Mouse (Mus musculus) heart, postnatal 0 days (tissue): ENCODE measurements at regions not wholly inside any gene's neighbourhood (a gene's known extent, or its start where the extent isn't known, plus 50 kb on each side); places are given as distances from the start of the nearest gene placed in this dataset.

Source experiments
- ATAC-seq: fragments of 200-750 bp; cut with Nextera tagmentation; 2 replicates; pipeline ENCODE4 v1.8.0; 2017; ENCODE audit warnings: low read depth, moderate number of reproducible peaks, moderate library complexity; ENCODE audit not compliant: insufficient read depth
- DNase-seq: peaks from one replicate; pipeline ENCODE4 v3.0.0-alpha.2; 2016; ENCODE audit warnings: low spot score
- H3K27ac ChIP-seq: fragments of 300-500 bp; sonication (generic); 2 replicates; pipeline ENCODE4 v1.5.1; 2014; ENCODE audit warnings: low read depth, mild to moderate bottlenecking
- H3K27me3 ChIP-seq: fragments of 300-500 bp; sonication (generic); 2 replicates; pipeline ENCODE4 v1.6.1; 2014; ENCODE audit warnings: low read length, mixed read lengths; ENCODE audit not compliant: control insufficient read depth, insufficient read depth
- H3K36me3 ChIP-seq: fragments of 300-500 bp; sonication (generic); replicated peaks from 2 replicates; pipeline ENCODE4 v1.6.1; 2014; ENCODE audit warnings: low read length, mixed read lengths; ENCODE audit not compliant: control insufficient read depth, insufficient read depth
- H3K4me1 ChIP-seq: fragments of 300-500 bp; sonication (generic); 2 replicates; pipeline ENCODE4 v1.6.1; 2014; ENCODE audit warnings: antibody characterized with exemption; ENCODE audit not compliant: control insufficient read depth, insufficient read depth
- H3K4me2 ChIP-seq: fragments of 300-500 bp; sonication (generic); 2 replicates; pipeline ENCODE4 v1.6.1; 2014; ENCODE audit warnings: low read depth, mild to moderate bottlenecking, low read length, moderate library complexity
- H3K4me3 ChIP-seq: fragments of 300-500 bp; sonication (generic); 2 replicates; pipeline ENCODE4 v1.5.1; 2014; ENCODE audit warnings: low read depth, low read length
- H3K9ac ChIP-seq: fragments of 300-500 bp; sonication (generic); replicated peaks from 2 replicates; pipeline ENCODE4 v1.6.1; 2014; ENCODE audit warnings: low read depth, low read length, mixed read lengths
- H3K9me3 ChIP-seq: fragments of 300-500 bp; sonication (generic); replicated peaks from 2 replicates; pipeline ENCODE4 v1.6.1; 2016; ENCODE audit warnings: low read length; ENCODE audit not compliant: control insufficient read depth
- CTCF ChIP-seq: IDR thresholded peaks from 2 replicates; pipeline ENCODE4 v1.5.1; 2016; ENCODE audit warnings: antibody characterized with exemption, control low read depth, low read depth
- EP300 ChIP-seq: IDR thresholded peaks from 2 replicates; pipeline ENCODE4 v1.6.1; 2016; ENCODE audit warnings: antibody characterized with exemption, low read depth
- WGBS: fragments of 180-500 bp; shearing (Covaris S2); extraction: QIAGEN DNeasy Blood & Tissue Kit; methylation state at CpG from one replicate; pipeline ENCODE4 v1.1.7; 2014; 5-methylcytosine and 5-hydroxymethylcytosine counted together

DNA sequence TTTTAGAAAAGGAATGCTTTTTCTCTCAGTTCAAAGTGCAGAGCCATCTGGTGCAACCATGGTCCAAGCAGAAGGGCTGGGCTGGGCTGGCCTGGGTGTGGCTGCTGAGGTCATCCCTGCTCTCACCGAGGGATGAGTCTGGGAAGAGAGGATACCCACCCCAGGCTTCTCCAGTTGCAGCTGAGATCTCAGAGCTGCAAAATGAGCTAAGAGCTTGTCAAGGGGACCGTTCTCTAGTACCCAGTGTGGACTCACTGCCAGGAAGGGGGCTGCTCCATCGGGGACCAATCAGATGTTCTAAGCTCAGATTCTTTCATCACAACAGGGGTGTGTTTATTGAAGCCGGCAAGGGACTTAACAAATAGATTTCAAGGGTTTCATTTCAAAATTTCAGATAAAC, 275.6 kb upstream of the Far2 start:
- no peak for TF ChIP-seq EP300
- TF ChIP-seq CTCF = no peak
- no peak overlapping the region for H3K27ac ChIP-seq
- H3K36me3 ChIP-seq = no peaks in the 10 kb centered on the region
- no peaks in the 10 kb centered on the region for H3K27me3 ChIP-seq
- H3K9ac ChIP-seq = no peak overlapping the region
- H3K4me3 ChIP-seq = no peak overlapping the region
- no peak overlapping the region for H3K4me2 ChIP-seq
- no peak for ATAC-seq
- WGBS = 20% methylated on average over 4 of the region's 4 CpGs
- H3K9me3 ChIP-seq = no peaks in the 10 kb centered on the region
- no peak for DNase-seq
- no peaks in the 10 kb centered on the region for H3K4me1 ChIP-seq

DNA sequence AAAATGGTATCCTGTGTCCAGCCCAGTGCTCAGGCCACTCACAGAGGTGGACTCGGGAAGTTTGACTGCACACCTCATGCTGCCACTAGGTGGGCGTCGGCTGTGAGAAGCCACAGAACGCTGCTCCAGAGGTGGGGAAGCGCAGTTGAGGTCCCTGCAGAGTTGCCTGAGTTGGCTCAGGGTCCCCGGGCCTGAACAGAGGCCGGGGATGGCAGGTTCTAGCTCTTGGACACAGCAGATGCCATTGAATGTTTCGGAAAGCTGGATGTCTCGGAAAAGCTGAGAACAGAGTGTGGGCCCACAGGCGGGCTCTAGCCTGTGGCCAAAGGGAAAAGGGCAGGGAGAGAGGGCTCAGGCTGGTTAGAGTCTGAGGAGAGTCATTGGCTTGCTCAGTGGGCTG, 273.2 kb upstream of the Far2 start:
- H3K27me3 ChIP-seq = no peaks in the 10 kb centered on the region
- DNase-seq (no peak), ATAC-seq (no peak)
- TF ChIP-seq CTCF = no peak
- TF ChIP-seq EP300 = no peak
- no peaks in the 10 kb centered on the region for H3K9me3 ChIP-seq
- no peak overlapping the region for H3K9ac ChIP-seq
- H3K4me1 ChIP-seq = no peaks in the 10 kb centered on the region
- H3K27ac ChIP-seq = no peak overlapping the region
- no peak overlapping the region for H3K4me3 ChIP-seq
- H3K36me3 ChIP-seq = no peaks in the 10 kb centered on the region
- no peak overlapping the region for H3K4me2 ChIP-seq
- WGBS = 74% methylated on average over 10 of the region's 10 CpGs

DNA sequence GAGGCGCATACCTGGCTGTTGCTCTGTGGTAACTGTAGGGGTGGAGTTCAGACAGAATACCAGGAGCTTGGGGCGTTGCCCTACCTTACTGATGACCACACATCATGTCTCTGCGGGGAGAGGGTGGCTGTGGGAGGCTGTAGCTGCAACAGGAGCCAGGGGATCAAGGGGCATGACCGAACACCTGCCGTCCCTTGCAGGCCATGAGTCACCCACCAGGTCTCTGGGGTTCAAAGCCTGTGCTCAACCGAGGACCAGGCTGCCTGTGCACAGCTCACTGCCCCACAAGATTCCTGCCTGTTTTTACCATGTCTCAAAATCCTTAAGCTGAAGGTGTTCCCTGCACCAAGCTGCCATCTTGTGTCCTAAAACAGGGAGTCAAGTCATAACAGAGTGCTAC, 272.4 kb upstream of the Far2 start:
- Histone ChIP-seq H3K4me2 (no peak overlapping the region), H3K4me3 (no peak overlapping the region), H3K9me3 (no peaks in the 10 kb centered on the region), H3K27ac (no peak overlapping the region), H3K36me3 (no peaks in the 10 kb centered on the region), H3K4me1 (no peaks in the 10 kb centered on the region), H3K27me3 (no peaks in the 10 kb centered on the region), H3K9ac (no peak overlapping the region)
- WGBS = 72% methylated on average over 6 of the region's 6 CpGs
- DNase-seq (no peak), ATAC-seq (no peak)
- no peak for TF ChIP-seq CTCF
- TF ChIP-seq EP300 = no peak

DNA sequence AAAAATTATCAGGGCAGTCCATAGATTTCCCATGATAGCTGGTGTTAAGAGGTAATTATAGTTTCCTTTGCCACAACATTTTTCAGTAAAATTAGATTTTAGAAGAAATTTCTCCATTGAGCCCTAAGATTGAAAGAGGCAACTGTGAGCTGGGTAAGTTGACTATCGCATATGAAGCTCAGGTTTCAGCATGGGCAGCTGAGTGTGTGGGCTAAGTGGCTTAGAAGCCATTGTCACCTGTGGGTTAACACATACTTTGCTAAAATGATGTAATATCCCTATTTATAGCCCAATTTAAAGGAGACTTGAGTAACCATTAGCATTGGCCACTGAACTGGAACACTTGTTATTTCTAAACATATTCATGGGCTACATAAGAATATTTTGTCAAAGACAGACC, 267.6 kb upstream of the Far2 start:
- H3K4me1 ChIP-seq = no peaks in the 10 kb centered on the region
- H3K27me3 ChIP-seq = no peaks in the 10 kb centered on the region
- H3K36me3 ChIP-seq = no peaks in the 10 kb centered on the region
- ATAC-seq (no peak), DNase-seq (no peak)
- H3K4me3 ChIP-seq = no peak overlapping the region
- H3K27ac ChIP-seq = no peak overlapping the region
- no peak overlapping the region for H3K9ac ChIP-seq
- TF ChIP-seq CTCF = no peak
- TF ChIP-seq EP300 = no peak
- WGBS = 78% methylated on average over 1 of the region's 1 CpGs
- no peak overlapping the region for H3K4me2 ChIP-seq
- H3K9me3 ChIP-seq = no peaks in the 10 kb centered on the region

DNA sequence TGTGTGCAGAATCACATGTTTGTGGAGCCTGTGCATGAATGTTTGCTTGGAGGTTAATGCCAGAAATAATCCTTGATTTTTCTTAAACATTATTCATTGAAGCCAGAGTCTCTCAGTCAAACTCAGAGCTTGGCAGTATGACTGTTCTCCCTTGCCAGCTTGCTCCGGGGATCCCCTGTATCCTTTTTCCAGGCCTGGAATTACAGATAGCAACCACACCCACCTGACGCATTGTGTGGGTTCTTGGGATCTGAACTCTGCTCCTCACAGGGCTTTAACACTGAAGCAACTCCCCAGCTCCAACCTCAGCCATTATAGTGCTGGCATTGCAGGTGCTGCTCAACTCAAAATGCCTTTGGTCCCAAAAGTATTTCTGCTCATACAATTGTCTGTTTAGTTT, 262.8 kb upstream of the Far2 start:
- no peak overlapping the region for H3K9ac ChIP-seq
- no peaks in the 10 kb centered on the region for H3K9me3 ChIP-seq
- WGBS = 53% methylated on average over 2 of the region's 2 CpGs
- H3K4me1 ChIP-seq = no peaks in the 10 kb centered on the region
- no peaks in the 10 kb centered on the region for H3K36me3 ChIP-seq
- ATAC-seq (no peak), DNase-seq (no peak)
- no peak overlapping the region for H3K27ac ChIP-seq
- TF ChIP-seq EP300 (no peak), CTCF (no peak)
- no peaks in the 10 kb centered on the region for H3K27me3 ChIP-seq
- no peak overlapping the region for H3K4me3 ChIP-seq
- H3K4me2 ChIP-seq = no peak overlapping the region

DNA sequence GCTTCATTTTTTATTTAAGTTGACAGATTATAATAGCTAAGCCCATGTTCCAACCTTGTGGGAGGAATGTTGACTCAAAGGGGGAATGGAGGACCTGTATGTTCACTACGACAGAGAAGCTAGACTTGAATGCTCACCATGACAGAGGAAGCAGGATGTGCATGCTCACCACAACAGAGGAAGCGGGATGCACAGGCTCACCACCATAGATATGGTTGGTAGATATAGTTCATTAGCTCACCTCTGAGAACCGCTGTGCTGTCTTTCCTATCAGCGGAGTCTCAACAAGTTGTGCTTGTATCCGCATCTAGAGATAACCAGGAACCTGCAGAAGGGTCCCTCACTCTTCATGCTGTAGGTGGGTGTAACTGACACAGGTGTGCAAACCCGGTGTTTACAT, 262.2 kb upstream of the Far2 start:
- 72% methylated on average over 6 of the region's 6 CpGs for WGBS
- Histone ChIP-seq H3K4me1 (no peaks in the 10 kb centered on the region), H3K27ac (no peak overlapping the region), H3K4me2 (no peak overlapping the region), H3K4me3 (no peak overlapping the region), H3K9me3 (no peaks in the 10 kb centered on the region), H3K9ac (no peak overlapping the region), H3K36me3 (no peaks in the 10 kb centered on the region), H3K27me3 (no peaks in the 10 kb centered on the region)
- DNase-seq (no peak), ATAC-seq (no peak)
- TF ChIP-seq EP300 = no peak
- TF ChIP-seq CTCF = no peak
